Mouse (Mus musculus) lung, postnatal 0 days (tissue): ENCODE results near the gene Teddm3.

Experiments
- CTCF ChIP-seq: IDR thresholded peaks from 2 replicates; pipeline ENCODE4 v1.5.1; 2016; ENCODE audit warnings: antibody characterized with exemption, mild to moderate bottlenecking
- EP300 ChIP-seq: IDR thresholded peaks from 2 replicates; pipeline ENCODE4 v1.6.1; 2016; ENCODE audit warnings: antibody characterized with exemption, mild to moderate bottlenecking, control low read depth

GRCm38 (mm10) chr16:21149896-21150295 is 3.9 kb downstream of the Teddm3 start:
- TF ChIP-seq CTCF (no peak), EP300 (no peak)
